Mouse (Mus musculus) neural tube, embryonic 12.5 days (tissue): Measurements from ENCODE around the gene Polr2c. TPM values are rescaled to one million over a fixed set of nuclear protein-coding genes. Genes with fewer than 3 reads are reported as not detected.

Experiments used
- ATAC-seq: fragments of 200-750 bp; cut with Nextera tagmentation; 2 replicates; pipeline ENCODE4 v1.8.0; 2017; ENCODE audit warnings: low read depth, mild to moderate bottlenecking, moderate TSS enrichment, moderate library complexity; ENCODE audit not compliant: low FRiP score
- H3K27ac ChIP-seq: fragments of 300-500 bp; sonication (generic); 2 replicates; pipeline ENCODE4 v1.5.1; 2016
- H3K27me3 ChIP-seq: fragments of 300-500 bp; sonication (generic); replicated peaks from 2 replicates; pipeline ENCODE4 v1.6.1; 2016; ENCODE audit warnings: mild to moderate bottlenecking
- H3K36me3 ChIP-seq: fragments of 300-500 bp; sonication (generic); 2 replicates; pipeline ENCODE4 v1.6.1; 2016; ENCODE audit warnings: mild to moderate bottlenecking
- H3K4me1 ChIP-seq: fragments of 300-500 bp; sonication (generic); 2 replicates; pipeline ENCODE4 v1.6.1; 2016
- H3K4me2 ChIP-seq: fragments of 300-500 bp; sonication (generic); replicated peaks from 2 replicates; pipeline ENCODE4 v1.6.1; 2016; ENCODE audit warnings: mild to moderate bottlenecking
- H3K4me3 ChIP-seq: fragments of 300-500 bp; sonication (generic); 2 replicates; pipeline ENCODE4 v1.5.1; 2016
- H3K9ac ChIP-seq: fragments of 300-500 bp; sonication (generic); 2 replicates; pipeline ENCODE4 v1.6.1; 2016; ENCODE audit warnings: mild to moderate bottlenecking
- H3K9me3 ChIP-seq: fragments of 300-500 bp; sonication (generic); 2 replicates; pipeline ENCODE4 v1.6.1; 2016; ENCODE audit warnings: mild to moderate bottlenecking
- WGBS: fragments of 180-500 bp; shearing (Covaris S2); methylation state at CpG from one replicate; pipeline ENCODE4 v1.1.7; 2016; 5-methylcytosine and 5-hydroxymethylcytosine counted together
- polyA plus RNA-seq: library from polyadenylated mRNA; unstranded; fragments of >200 nt; fragmentation: Nextera tagmentation; extraction: Ambion mirVana; gene quantifications from 2 replicates; pipeline ENCODE4 v1.2.1, GENCODE M21; 2016

Gene Polr2c
- polyA plus RNA-seq, 1 experiment from 2014 or later = 130 TPM

GRCm38 (mm10) chr8:94901031-94901430, 43.8 kb downstream of the Polr2c start:
- no peak for ATAC-seq
- H3K27ac ChIP-seq = no peak overlapping the region
- WGBS = 25% methylated on average over 5 of the region's 5 CpGs
- peaks cover 36% of the 10 kb centered on the region for H3K4me1 ChIP-seq
- no peak overlapping the region for H3K9ac ChIP-seq
- no peaks in the 10 kb centered on the region for H3K9me3 ChIP-seq
- peak overlapping the region; percentile 9; the same call in 1 of the 2 replicates for H3K4me2 ChIP-seq
- H3K4me3 ChIP-seq = no peak overlapping the region
- no peaks in the 10 kb centered on the region for H3K27me3 ChIP-seq
- no peaks in the 10 kb centered on the region for H3K36me3 ChIP-seq

GRCm38 (mm10) chr8:94903709-94904108, 46.5 kb downstream of the Polr2c start:
- WGBS = 31% methylated on average over 12 of the region's 12 CpGs
- no peak overlapping the region for H3K9ac ChIP-seq
- peaks cover 36% of the 10 kb centered on the region for H3K4me1 ChIP-seq
- no peaks in the 10 kb centered on the region for H3K9me3 ChIP-seq
- H3K27ac ChIP-seq = no peak overlapping the region
- no peaks in the 10 kb centered on the region for H3K27me3 ChIP-seq
- H3K36me3 ChIP-seq = no peaks in the 10 kb centered on the region
- no peak overlapping the region for H3K4me3 ChIP-seq
- no peak overlapping the region; the same call in 1 of the 2 replicates for H3K4me2 ChIP-seq
- peak; percentile 52; the same call in 1 of the 2 replicates for ATAC-seq

GRCm38 (mm10) chr8:94904450-94905175, 47.4 kb downstream of the Polr2c start:
- H3K9ac ChIP-seq = no peak overlapping the region
- no peaks in the 10 kb centered on the region for H3K27me3 ChIP-seq
- no peak overlapping the region for H3K4me2 ChIP-seq
- peaks cover 27% of the 10 kb centered on the region for H3K4me1 ChIP-seq
- WGBS = 81% methylated on average over 12 of the region's 12 CpGs
- ATAC-seq = no peak
- no peak overlapping the region for H3K4me3 ChIP-seq
- no peaks in the 10 kb centered on the region for H3K36me3 ChIP-seq
- H3K9me3 ChIP-seq = no peaks in the 10 kb centered on the region
- H3K27ac ChIP-seq = no peak overlapping the region

- H3K9me3 ChIP-seq = no peaks in the 10 kb centered on the region
- H3K27ac ChIP-seq = no peak overlapping the region
- H3K4me2 ChIP-seq = no peak overlapping the region
- 92% methylated on average over 18 of the region's 18 CpGs for WGBS
- H3K9ac ChIP-seq = no peak overlapping the region
- no peak overlapping the region for H3K4me3 ChIP-seq
- ATAC-seq = no peak
- H3K4me1 ChIP-seq = peaks cover 12% of the 10 kb centered on the region
- H3K36me3 ChIP-seq = no peaks in the 10 kb centered on the region
- H3K27me3 ChIP-seq = peaks cover 9% of the 10 kb centered on the region
These were observed 50.5 kb downstream of the Polr2c start for GRCm38 (mm10) chr8:94907591-94908300.

- no peak overlapping the region for H3K4me3 ChIP-seq
- no peaks in the 10 kb centered on the region for H3K36me3 ChIP-seq
- no peak overlapping the region for H3K9ac ChIP-seq
- H3K9me3 ChIP-seq = no peaks in the 10 kb centered on the region
- no peak overlapping the region for H3K27ac ChIP-seq
- no peak overlapping the region for H3K4me2 ChIP-seq
- WGBS = 10% methylated on average over 4 of the region's 4 CpGs
- no peak for ATAC-seq
- peaks cover 20% of the 10 kb centered on the region for H3K27me3 ChIP-seq
- H3K4me1 ChIP-seq = peaks cover 15% of the 10 kb centered on the region
These were observed 51.6 kb downstream of the Polr2c start for GRCm38 (mm10) chr8:94908847-94909246.

GRCm38 (mm10) chr8:94913061-94913660, 55.9 kb downstream of the Polr2c start:
- Histone ChIP-seq H3K36me3 (no peaks in the 10 kb centered on the region), H3K27me3 (peaks cover 39% of the 10 kb centered on the region), H3K4me1 (peaks cover 30% of the 10 kb centered on the region), H3K4me3 (peak overlapping the region; percentile 43), H3K27ac (no peak overlapping the region), H3K4me2 (peak overlapping the region; percentile 89), H3K9me3 (no peaks in the 10 kb centered on the region), H3K9ac (peak overlapping the region; percentile 51)
- WGBS = 6% methylated on average over 77 of the region's 77 CpGs
- peak; percentile 76 for ATAC-seq

- no peak for ATAC-seq
- no peaks in the 10 kb centered on the region for H3K36me3 ChIP-seq
- peaks cover 31% of the 10 kb centered on the region for H3K4me1 ChIP-seq
- WGBS = 85% methylated on average over 6 of the region's 6 CpGs
- no peak overlapping the region for H3K4me2 ChIP-seq
- H3K9ac ChIP-seq = no peak overlapping the region
- no peak overlapping the region for H3K27ac ChIP-seq
- no peaks in the 10 kb centered on the region for H3K9me3 ChIP-seq
- H3K27me3 ChIP-seq = peaks cover 39% of the 10 kb centered on the region
- H3K4me3 ChIP-seq = no peak overlapping the region
These were observed 57.0 kb downstream of the Polr2c start for GRCm38 (mm10) chr8:94914256-94914655.

GRCm38 (mm10) chr8:94914701-94915101, 57.5 kb downstream of the Polr2c start:
- Histone ChIP-seq H3K4me2 (no peak overlapping the region), H3K9me3 (no peaks in the 10 kb centered on the region), H3K36me3 (no peaks in the 10 kb centered on the region), H3K27ac (no peak overlapping the region), H3K4me3 (no peak overlapping the region), H3K27me3 (peaks cover 39% of the 10 kb centered on the region), H3K9ac (no peak overlapping the region), H3K4me1 (peaks cover 31% of the 10 kb centered on the region)
- ATAC-seq = no peak
- 71% methylated on average over 3 of the region's 3 CpGs for WGBS

GRCm38 (mm10) chr8:94916311-94916959, 59.2 kb downstream of the Polr2c start:
- H3K36me3 ChIP-seq = no peaks in the 10 kb centered on the region
- ATAC-seq = no peak
- H3K4me3 ChIP-seq = no peak overlapping the region; the same call in 1 of the 2 replicates
- peak overlapping the region; percentile 88 for H3K4me2 ChIP-seq
- 0 out of 2 replicates have a peak overlapping the region, but pooled peaks have one; percentile 6 for H3K9ac ChIP-seq
- H3K27ac ChIP-seq = no peak overlapping the region
- WGBS = 60% methylated on average over 9 of the region's 9 CpGs
- H3K27me3 ChIP-seq = peaks cover 39% of the 10 kb centered on the region
- H3K4me1 ChIP-seq = peaks cover 31% of the 10 kb centered on the region
- no peaks in the 10 kb centered on the region for H3K9me3 ChIP-seq

- peaks cover 38% of the 10 kb centered on the region for H3K27me3 ChIP-seq
- no peak overlapping the region for H3K27ac ChIP-seq
- ATAC-seq = no peak; the same call in 1 of the 2 replicates
These were observed 59.7 kb downstream of the Polr2c start for GRCm38 (mm10) chr8:94916960-94917324.

GRCm38 (mm10) chr8:94917352-94917751, 60.1 kb downstream of the Polr2c start:
- H3K9ac ChIP-seq = peak overlapping the region; percentile 66
- peak overlapping the region; percentile 88 for H3K4me2 ChIP-seq
- H3K27me3 ChIP-seq = peaks cover 34% of the 10 kb centered on the region
- peaks cover 31% of the 10 kb centered on the region for H3K4me1 ChIP-seq
- H3K36me3 ChIP-seq = no peaks in the 10 kb centered on the region
- WGBS = 1% methylated on average over 27 of the region's 27 CpGs
- no peak overlapping the region for H3K27ac ChIP-seq
- peak; percentile 93 for ATAC-seq
- peak overlapping the region; percentile 64 for H3K4me3 ChIP-seq
- H3K9me3 ChIP-seq = no peaks in the 10 kb centered on the region

More at GRCm38 (mm10) chr8:94916960-94917324, 59.7 kb downstream of the Polr2c start:
- WGBS = 17% methylated on average over 10 of the region's 10 CpGs
- H3K4me2 ChIP-seq = peak overlapping the region; percentile 88
- H3K4me1 ChIP-seq = peaks cover 31% of the 10 kb centered on the region
- 0 out of 2 replicates have a peak overlapping the region, but pooled peaks have one; percentile 6 for H3K9ac ChIP-seq
- no peaks in the 10 kb centered on the region for H3K36me3 ChIP-seq
- H3K9me3 ChIP-seq = no peaks in the 10 kb centered on the region
- H3K4me3 ChIP-seq = peak overlapping the region; percentile 64
